Mouse (Mus musculus) forebrain, embryonic 11.5 days (tissue): ENCODE results near the gene Pou6f1. TPM values are rescaled to one million over a fixed set of nuclear protein-coding genes. Genes with fewer than 3 reads are reported as not detected.

Experiments
- ATAC-seq: fragments of 200-750 bp; cut with Nextera tagmentation; replicated peaks from 2 replicates; pipeline ENCODE4 v1.8.0; 2017; ENCODE audit warnings: moderate TSS enrichment; ENCODE audit not compliant: low FRiP score
- DNase-seq: peaks from one replicate; pipeline ENCODE4 v3.0.0-alpha.2; 2017; ENCODE audit warnings: low spot score
- H3K27ac ChIP-seq: fragments of 300-500 bp; sonication (generic); 2 replicates; pipeline ENCODE4 v1.5.1; 2014; ENCODE audit warnings: low read depth, low read length
- H3K27me3 ChIP-seq: fragments of 300-500 bp; sonication (generic); 2 replicates; pipeline ENCODE4 v1.6.1; 2014; ENCODE audit warnings: mild to moderate bottlenecking, low read length, mixed read lengths; ENCODE audit not compliant: control insufficient read depth, insufficient read depth
- H3K36me3 ChIP-seq: fragments of 300-500 bp; sonication (generic); 2 replicates; pipeline ENCODE4 v1.6.1; 2014; ENCODE audit warnings: mild to moderate bottlenecking, low read length, moderate library complexity, mixed read lengths; ENCODE audit not compliant: control insufficient read depth, insufficient read depth
- H3K4me1 ChIP-seq: fragments of 300-500 bp; sonication (generic); replicated peaks from 2 replicates; pipeline ENCODE4 v1.6.1; 2014; ENCODE audit warnings: low read length, mixed read lengths; ENCODE audit not compliant: control insufficient read depth, insufficient read depth
- H3K4me2 ChIP-seq: fragments of 300-500 bp; sonication (generic); 2 replicates; pipeline ENCODE4 v1.6.1; 2014; ENCODE audit warnings: low read depth, mild to moderate bottlenecking, low read length, moderate library complexity, mixed read lengths; ENCODE audit not compliant: severe bottlenecking
- H3K4me3 ChIP-seq: fragments of 300-500 bp; sonication (generic); 2 replicates; pipeline ENCODE4 v1.5.1; 2014; ENCODE audit warnings: low read depth, low read length
- H3K9ac ChIP-seq: fragments of 300-500 bp; sonication (generic); 2 replicates; pipeline ENCODE4 v1.6.1; 2014; ENCODE audit warnings: low read length
- H3K9me3 ChIP-seq: fragments of 300-500 bp; sonication (generic); 2 replicates; pipeline ENCODE4 v1.6.1; 2016; ENCODE audit warnings: low read length, mixed read lengths; ENCODE audit not compliant: control insufficient read depth
- WGBS: fragments of 180-500 bp; shearing (Covaris S2); extraction: QIAGEN DNeasy Blood & Tissue Kit; methylation state at CpG from one replicate; pipeline ENCODE4 v1.1.7; 2014; 5-methylcytosine and 5-hydroxymethylcytosine counted together
- polyA plus RNA-seq: library from polyadenylated mRNA; unstranded; fragments of >200 nt; fragmentation: Nextera tagmentation; extraction: Ambion mirVana; gene quantifications from 2 replicates; pipeline ENCODE4 v1.2.1, GENCODE M21; 2014

The Pou6f1 gene
- polyA plus RNA-seq, 1 experiment from 2014 or later = 15.6 TPM

GRCm38 (mm10) chr15:100635851-100636645 lies 36.3 kb upstream of the Pou6f1 start:
- Histone ChIP-seq H3K36me3 (no peaks in the 10 kb centered on the region), H3K4me3 (peak overlapping the region; percentile 42), H3K4me2 (peak overlapping the region; percentile 71), H3K27ac (no peak overlapping the region), H3K27me3 (peaks cover 44% of the 10 kb centered on the region), H3K9me3 (no peaks in the 10 kb centered on the region), H3K9ac (0 out of 2 replicates have a peak overlapping the region, but pooled peaks have one; percentile 20), H3K4me1 (peaks cover 10% of the 10 kb centered on the region; the same call in 1 of the 2 replicates)
- no peak for ATAC-seq
- 3% methylated on average over 36 of the region's 38 CpGs for WGBS
- DNase-seq = no peak

DNA sequence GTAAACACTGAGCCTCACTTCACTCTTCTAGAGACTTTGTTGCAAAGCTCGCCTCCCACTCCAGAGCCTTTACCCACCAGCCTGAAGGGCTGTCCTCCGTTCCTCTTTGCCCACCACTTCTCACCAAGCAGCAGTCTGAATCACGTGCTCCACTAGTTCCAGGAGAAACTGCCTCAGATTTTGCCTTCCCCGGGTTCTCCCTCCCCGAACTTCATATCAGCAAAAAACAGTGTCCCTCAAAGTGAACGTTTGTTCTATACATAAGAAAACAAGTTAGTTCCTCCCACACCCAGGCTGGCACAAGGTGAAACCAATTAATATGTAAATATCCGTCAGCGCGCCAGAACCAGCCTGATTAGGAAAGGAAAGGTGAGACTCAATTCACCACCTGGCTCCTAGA lies 35.5 kb upstream of the Pou6f1 start:
- no peak for ATAC-seq
- Histone ChIP-seq H3K9ac (no peak overlapping the region), H3K4me1 (peaks cover 10% of the 10 kb centered on the region; the same call in 1 of the 2 replicates), H3K27ac (no peak overlapping the region), H3K4me3 (no peak overlapping the region), H3K36me3 (no peaks in the 10 kb centered on the region), H3K4me2 (no peak overlapping the region), H3K9me3 (no peaks in the 10 kb centered on the region), H3K27me3 (peaks cover 44% of the 10 kb centered on the region)
- 8% methylated on average over 9 of the region's 9 CpGs for WGBS
- DNase-seq = no peak

DNA sequence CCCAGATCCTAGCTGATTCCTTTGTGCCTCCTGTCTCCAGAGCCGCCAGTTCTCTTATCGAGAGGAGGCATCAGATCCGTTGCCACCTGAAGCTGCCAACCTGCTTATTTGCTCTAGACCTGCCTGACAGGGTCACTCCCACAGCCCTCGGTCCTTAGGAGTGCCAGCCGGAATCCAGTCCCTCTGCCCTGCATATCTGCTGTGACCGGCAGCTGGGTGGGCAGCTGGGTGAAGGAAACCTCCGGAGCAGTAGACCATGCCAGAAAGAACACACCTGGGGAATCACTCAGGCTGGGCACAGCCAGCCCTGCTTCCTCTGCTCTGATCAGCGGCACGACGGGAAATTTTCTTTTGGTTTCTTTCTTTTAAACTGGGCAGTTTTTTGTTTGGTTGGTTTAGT lies 33.6 kb upstream of the Pou6f1 start:
- peaks cover 39% of the 10 kb centered on the region for H3K27me3 ChIP-seq
- no peak for ATAC-seq
- no peak overlapping the region for H3K27ac ChIP-seq
- H3K9ac ChIP-seq = no peak overlapping the region
- H3K36me3 ChIP-seq = no peaks in the 10 kb centered on the region
- H3K4me2 ChIP-seq = no peak overlapping the region
- H3K9me3 ChIP-seq = no peaks in the 10 kb centered on the region
- H3K4me1 ChIP-seq = peaks cover 10% of the 10 kb centered on the region; the same call in 1 of the 2 replicates
- WGBS = 85% methylated on average over 10 of the region's 10 CpGs
- no peak overlapping the region for H3K4me3 ChIP-seq
- no peak for DNase-seq

- WGBS = 86% methylated on average over 5 of the region's 5 CpGs
- no peak for DNase-seq
- Histone ChIP-seq H3K27me3 (peaks cover 31% of the 10 kb centered on the region), H3K4me3 (no peak overlapping the region), H3K27ac (no peak overlapping the region), H3K4me2 (no peak overlapping the region), H3K9ac (no peak overlapping the region), H3K36me3 (no peaks in the 10 kb centered on the region), H3K9me3 (no peaks in the 10 kb centered on the region), H3K4me1 (peaks cover 15% of the 10 kb centered on the region; the same call in 1 of the 2 replicates)
- no peak for ATAC-seq
Measured at GRCm38 (mm10) chr15:100632323-100632722, 32.5 kb upstream of the Pou6f1 start.

- H3K9me3 ChIP-seq = no peaks in the 10 kb centered on the region
- H3K27me3 ChIP-seq = peaks cover 24% of the 10 kb centered on the region
- no peak overlapping the region for H3K4me3 ChIP-seq
- WGBS = 88% methylated on average over 12 of the region's 12 CpGs
- ATAC-seq (no peak), DNase-seq (no peak)
- no peak overlapping the region for H3K4me2 ChIP-seq
- H3K27ac ChIP-seq = no peak overlapping the region
- H3K36me3 ChIP-seq = no peaks in the 10 kb centered on the region
- no peak overlapping the region for H3K9ac ChIP-seq
- peaks cover 10% of the 10 kb centered on the region; the same call in 1 of the 2 replicates for H3K4me1 ChIP-seq
Measured at GRCm38 (mm10) chr15:100631454-100632170, 31.8 kb upstream of the Pou6f1 start.

DNA sequence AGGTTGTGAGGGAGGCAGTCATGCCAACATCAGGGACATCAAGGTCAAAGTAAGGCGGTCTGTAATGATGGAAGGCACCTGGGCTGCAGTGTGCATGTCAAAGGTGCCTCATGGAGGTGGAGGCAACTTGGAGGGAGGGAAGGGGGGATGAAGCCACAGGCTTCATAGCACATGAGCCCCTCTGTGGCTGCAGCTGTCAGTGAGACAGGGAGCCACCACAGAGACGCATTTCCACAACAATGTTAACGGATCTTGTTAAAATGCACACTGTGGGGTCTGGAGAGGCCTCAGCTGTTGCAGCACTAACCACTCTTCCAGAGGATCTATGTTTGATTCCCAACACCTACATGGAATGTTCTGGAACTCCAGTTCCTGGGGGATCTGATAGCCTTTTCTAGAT lies 30.3 kb upstream of the Pou6f1 start:
- Histone ChIP-seq H3K27ac (no peak overlapping the region), H3K27me3 (peaks cover 9% of the 10 kb centered on the region)
- 55% methylated on average over 3 of the region's 3 CpGs for WGBS

DNA sequence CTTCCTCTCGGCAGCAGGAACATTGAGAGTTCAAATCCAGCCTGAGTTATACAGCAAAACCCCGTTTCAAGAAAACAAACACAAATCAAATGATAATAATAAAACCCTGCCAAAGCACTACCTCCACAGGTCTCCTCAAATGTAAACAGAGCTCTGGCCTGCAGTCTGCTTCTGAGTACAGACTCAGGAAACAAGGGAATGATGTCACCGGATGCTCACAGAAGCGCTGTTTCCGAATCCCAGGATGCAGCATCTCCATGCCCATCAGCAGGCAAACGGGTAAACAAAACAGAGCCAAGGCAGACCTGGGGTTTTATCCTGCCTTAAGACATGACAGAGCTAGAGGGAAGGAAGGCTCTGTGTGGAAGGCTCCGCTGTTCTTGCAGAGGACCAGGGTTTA lies 29.0 kb upstream of the Pou6f1 start:
- ATAC-seq (no peak), DNase-seq (no peak)
- Histone ChIP-seq H3K36me3 (no peaks in the 10 kb centered on the region), H3K4me2 (no peak overlapping the region), H3K9me3 (no peaks in the 10 kb centered on the region), H3K27ac (no peak overlapping the region), H3K9ac (no peak overlapping the region), H3K27me3 (no peaks in the 10 kb centered on the region; the same call in 1 of the 2 replicates), H3K4me3 (no peak overlapping the region), H3K4me1 (peaks cover 5% of the 10 kb centered on the region; the same call in 1 of the 2 replicates)
- WGBS = 55% methylated on average over 7 of the region's 7 CpGs

More for the DNA sequence above, 30.3 kb upstream of the Pou6f1 start:
- no peak overlapping the region for H3K9ac ChIP-seq
- H3K4me1 ChIP-seq = peaks cover 5% of the 10 kb centered on the region; the same call in 1 of the 2 replicates
- H3K4me2 ChIP-seq = no peak overlapping the region
- no peak overlapping the region for H3K4me3 ChIP-seq
- ATAC-seq (no peak), DNase-seq (no peak)
- no peaks in the 10 kb centered on the region for H3K9me3 ChIP-seq
- no peaks in the 10 kb centered on the region for H3K36me3 ChIP-seq

DNA sequence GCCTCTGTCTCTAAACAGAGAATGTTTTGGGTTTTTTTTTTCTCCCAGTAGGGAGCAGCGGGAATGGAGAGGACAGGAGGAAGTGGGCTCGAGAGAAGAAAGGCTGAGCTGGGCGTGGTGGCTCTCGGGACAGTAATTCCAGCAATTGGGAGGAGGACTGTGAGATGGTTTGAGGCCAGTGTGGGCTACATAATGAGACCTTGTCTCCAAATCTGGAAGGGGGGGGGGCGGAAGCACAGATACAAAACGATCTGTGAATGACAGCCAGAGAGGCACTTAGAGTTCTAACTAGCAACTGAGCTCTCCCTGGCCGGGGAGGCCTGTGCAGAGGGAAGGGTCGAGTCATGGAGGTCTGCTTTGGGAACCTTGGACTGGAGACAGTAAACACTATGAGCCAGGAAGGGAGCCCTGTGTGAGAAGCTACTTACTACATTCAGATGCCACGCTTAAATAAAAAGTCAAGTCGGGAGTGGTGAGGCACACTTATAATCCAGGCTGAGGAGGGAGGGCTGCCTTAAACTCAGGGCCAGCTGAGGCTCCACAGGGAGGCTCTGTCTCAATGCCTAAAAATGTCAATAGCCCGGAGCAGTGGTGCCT lies 28.1 kb upstream of the Pou6f1 start:
- no peaks in the 10 kb centered on the region for H3K36me3 ChIP-seq
- no peaks in the 10 kb centered on the region for H3K9me3 ChIP-seq
- no peak for DNase-seq
- no peak overlapping the region for H3K4me2 ChIP-seq
- no peak overlapping the region for H3K9ac ChIP-seq
- H3K4me3 ChIP-seq = no peak overlapping the region
- under 1% methylated on average over 11 of the region's 11 CpGs for WGBS
- no peak overlapping the region for H3K27ac ChIP-seq
- no peak for ATAC-seq
- H3K4me1 ChIP-seq = peaks cover 5% of the 10 kb centered on the region; the same call in 1 of the 2 replicates
- H3K27me3 ChIP-seq = no peaks in the 10 kb centered on the region; the same call in 1 of the 2 replicates
